Mouse (Mus musculus) retina, postnatal 1 day (tissue): ENCODE measurements around the gene Dhodh.

Source experiments
- DNase-seq: peaks from one replicate; pipeline ENCODE4 v3.0.0-alpha.2; 2012

Gene Dhodh

GRCm38 (mm10) chr8:109584830-109585229 lies 23.6 kb downstream of the Dhodh start:
- no peak for DNase-seq

DNA sequence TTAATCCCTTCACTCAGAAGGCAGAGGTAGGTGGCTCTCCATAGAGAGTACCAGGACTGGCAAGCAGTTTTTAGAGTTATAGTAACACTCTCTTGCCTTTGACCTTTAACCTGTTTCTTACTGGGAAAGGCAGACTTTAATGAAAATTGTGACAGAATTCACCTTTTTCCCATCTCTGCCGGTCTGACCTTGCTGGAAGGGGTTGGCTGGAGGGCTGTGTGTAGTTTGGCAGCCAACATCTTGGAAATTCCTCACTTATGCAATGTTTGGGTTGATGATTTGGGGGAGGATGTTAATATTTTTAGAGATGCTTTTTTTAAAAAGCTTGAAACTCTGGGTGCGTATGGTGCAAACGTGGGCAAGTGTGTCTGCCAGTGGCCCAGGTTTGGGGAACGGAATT lies 24.2 kb downstream of the Dhodh start:
- no peak for DNase-seq

DNA sequence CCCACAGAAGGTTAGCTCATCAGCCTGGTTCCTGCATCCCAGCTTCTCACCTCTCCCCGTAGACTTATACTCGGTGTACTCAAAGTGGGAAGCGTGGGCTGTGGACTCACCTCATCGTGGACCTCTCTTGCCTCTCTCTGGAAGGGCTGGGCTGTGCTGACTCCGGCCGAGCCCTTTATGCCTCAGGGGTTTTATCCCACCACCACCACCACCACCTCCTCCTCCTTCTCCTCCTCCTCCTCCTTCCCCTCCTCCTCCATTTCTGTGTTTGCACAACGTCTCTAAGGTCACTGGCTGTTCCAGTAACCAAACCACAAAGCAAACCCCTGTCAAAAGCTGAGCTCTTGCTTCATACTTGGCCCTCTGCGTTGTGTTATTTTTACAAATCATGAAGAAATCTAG lies 29.6 kb downstream of the Dhodh start, which contains the start of gene Hp:
Gene Hp (minus strand): TSS at position 273 of the 402 bp plus-strand sequence.
- no peak for DNase-seq

- no peak for DNase-seq
These were observed 32.2 kb downstream of the Dhodh start for GRCm38 (mm10) chr8:109576311-109576710.

GRCm38 (mm10) chr8:109571139-109571538 lies 37.3 kb downstream of the Dhodh start:
- no peak for DNase-seq

DNA sequence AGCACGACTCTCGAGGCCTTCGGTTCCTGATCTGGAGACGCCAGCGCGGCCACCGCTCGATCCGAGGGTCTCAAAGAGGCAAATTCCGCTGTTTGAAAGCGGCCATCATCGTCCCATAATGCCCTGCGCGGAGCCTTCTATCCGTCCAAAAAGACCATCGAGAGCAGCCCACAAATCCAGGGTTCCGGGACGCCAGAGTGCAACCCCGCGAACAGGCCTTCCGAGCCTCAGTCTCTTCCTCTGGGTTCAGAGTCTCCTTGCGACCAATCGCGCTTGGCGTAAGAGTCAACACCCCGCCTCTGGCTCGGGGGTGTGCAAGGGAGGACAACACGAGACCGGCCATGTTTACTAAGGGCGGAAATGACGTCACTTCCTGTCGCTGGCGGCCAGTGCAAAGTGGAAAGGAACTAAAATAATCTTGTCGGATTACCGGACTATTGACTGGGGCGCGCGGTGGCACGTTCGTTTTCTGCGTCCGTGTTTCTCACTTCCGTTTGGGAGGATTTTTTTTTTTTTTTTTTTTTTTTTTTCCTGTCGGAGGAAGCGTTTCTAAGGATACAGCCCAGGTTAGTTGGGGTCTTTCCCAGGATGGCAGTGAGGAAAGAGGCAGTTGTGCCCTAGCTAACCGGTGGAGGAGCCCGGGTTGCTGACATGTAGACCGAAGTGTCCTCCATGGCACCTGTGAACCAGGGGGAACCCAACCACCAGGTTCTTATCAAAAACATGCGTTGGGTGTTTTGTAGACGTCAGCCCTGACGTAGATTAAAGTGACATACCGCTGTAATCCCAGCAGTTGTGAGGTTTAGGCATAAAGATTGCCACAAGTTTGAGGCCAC lies 42.8 kb downstream of the Dhodh start, which contains the start of the genes Dhx38 and Txnl4b:
Gene Dhx38 (minus strand): TSS at position 364 of the 836 bp plus-strand sequence.
Gene Txnl4b (plus strand): TSS at position 395 of the 836 bp plus-strand sequence.
- DNase-seq: peak; percentile 100

- DNase-seq: no peak
These were observed 43.7 kb downstream of the Dhodh start for GRCm38 (mm10) chr8:109564766-109565165.

DNA sequence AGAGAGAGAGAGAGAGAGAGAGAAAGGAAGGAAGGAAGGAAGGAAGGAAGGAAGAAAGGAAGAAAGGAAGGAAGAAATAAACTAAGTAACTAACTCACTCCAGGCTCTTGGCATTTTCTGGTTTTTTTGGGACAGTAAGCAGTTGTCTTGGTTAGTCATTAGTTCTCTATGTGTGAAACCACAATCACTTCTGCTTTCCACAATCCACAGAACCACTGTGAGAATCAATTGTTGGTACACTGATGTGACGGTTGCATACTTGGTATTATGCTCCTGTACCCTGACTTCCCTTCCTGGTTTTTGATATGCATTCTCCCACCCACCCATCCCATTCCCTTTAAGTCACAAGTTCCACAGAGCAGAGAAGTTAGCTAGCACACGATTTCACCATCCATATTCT lies 44.6 kb downstream of the Dhodh start:
- no peak for DNase-seq

- DNase-seq: peak; percentile 45
These were observed 56.8 kb downstream of the Dhodh start for GRCm38 (mm10) chr8:109551663-109552062.

DNA sequence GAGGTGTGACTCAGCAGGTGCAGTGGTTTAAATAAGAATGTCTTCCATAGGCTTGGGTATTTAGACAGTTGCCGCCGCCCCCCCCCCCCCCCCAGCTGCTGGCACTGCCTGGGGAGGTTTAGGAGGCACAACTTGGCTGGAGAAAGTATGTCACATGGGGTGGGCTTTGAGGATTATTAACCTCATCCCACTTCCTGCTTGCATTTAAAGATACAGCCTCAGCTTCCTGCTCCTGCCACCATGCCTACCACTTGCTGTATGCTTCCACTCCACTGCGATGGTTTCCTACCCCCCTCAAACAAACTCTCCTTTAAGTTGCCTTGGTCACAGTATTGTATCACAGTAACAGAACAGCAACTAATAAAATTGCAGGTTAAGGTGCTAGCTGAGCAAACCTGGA lies 64.4 kb downstream of the Dhodh start:
- no peak for DNase-seq

GRCm38 (mm10) chr8:109542748-109543519 lies 65.5 kb downstream of the Dhodh start:
- DNase-seq: no peak

DNA sequence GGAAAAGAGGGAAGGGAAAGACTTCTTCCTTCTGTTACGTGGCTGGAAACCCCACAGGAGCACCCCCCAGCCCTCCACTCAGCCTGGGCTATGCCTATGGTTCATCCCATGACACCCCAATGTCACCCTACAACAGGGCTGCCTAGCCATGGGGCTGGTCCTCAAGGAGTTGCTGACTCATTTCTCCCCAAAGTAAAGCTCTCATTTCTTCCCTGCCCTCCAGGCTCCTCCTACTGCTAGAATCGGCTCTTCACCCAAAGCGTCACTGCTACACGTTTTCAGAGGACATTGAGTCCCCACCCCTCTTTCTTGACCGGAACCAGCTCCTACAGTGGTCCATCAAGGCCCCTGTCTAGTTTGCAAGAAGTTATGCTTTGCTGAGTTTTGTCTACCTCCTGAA lies 66.3 kb downstream of the Dhodh start:
- no peak for DNase-seq
